Mouse (Mus musculus) heart, embryonic 14.5 days (tissue): Measurements from ENCODE around the gene 1700028J19Rik. TPM values are rescaled to one million over a fixed set of nuclear protein-coding genes. Genes with fewer than 3 reads are reported as not detected.
"Not testable (repeated sequence)": the region's sequence is repeated elsewhere in the genome, so short reads cannot be mapped to it uniquely, and the experiment has no call there.

Experiments
- ATAC-seq: fragments of 200-750 bp; cut with Nextera tagmentation; 2 replicates; pipeline ENCODE4 v1.8.0; 2017; ENCODE audit warnings: low read depth, moderate TSS enrichment; ENCODE audit not compliant: insufficient number of reproducible peaks, insufficient read depth, low FRiP score
- H3K27ac ChIP-seq, 2 experiments: fragments of 200-500 bp in 1 of 2; fragments of 300-500 bp in 1 of 2; sonication (generic) in 1 of 2; replicated peaks in 1 of 2; 2 replicates each; pipeline ENCODE4 v1.5.1; 2012 to 2014; ENCODE audit warnings: low read depth in 2 of 2, low read length in 2 of 2, control low read depth in 1 of 2, mild to moderate bottlenecking in 1 of 2, mixed read lengths in 1 of 2; ENCODE audit not compliant: control insufficient read depth in 1 of 2, insufficient read depth in 1 of 2
- H3K27me3 ChIP-seq: fragments of 300-500 bp; sonication (generic); 2 replicates; pipeline ENCODE4 v1.6.1; 2014; ENCODE audit warnings: mild to moderate bottlenecking, low read length, control low read depth; ENCODE audit not compliant: control insufficient read depth, insufficient read depth
- H3K36me3 ChIP-seq: fragments of 300-500 bp; sonication (generic); 2 replicates; pipeline ENCODE4 v1.6.1; 2014; ENCODE audit warnings: mild to moderate bottlenecking, control low read depth, low read length, mixed read lengths; ENCODE audit not compliant: control insufficient read depth, insufficient read depth
- H3K4me1 ChIP-seq, 2 experiments: fragments of 200-500 bp in 1 of 2; fragments of 300-500 bp in 1 of 2; sonication (generic) in 1 of 2; 2 replicates each; pipeline ENCODE4 v1.6.1; 2012 to 2014; ENCODE audit warnings: low read length in 2 of 2, control low read depth in 1 of 2, mixed read lengths in 1 of 2; ENCODE audit not compliant: control insufficient read depth in 2 of 2, insufficient read depth in 2 of 2
- H3K4me2 ChIP-seq: fragments of 300-500 bp; sonication (generic); 2 replicates; pipeline ENCODE4 v1.6.1; 2014; ENCODE audit warnings: mild to moderate bottlenecking, low read length
- H3K4me3 ChIP-seq, 2 experiments: fragments of 200-500 bp in 1 of 2; fragments of 300-500 bp in 1 of 2; sonication (generic) in 1 of 2; 2 replicates each; pipeline ENCODE4 v1.5.1; 2012 to 2014; ENCODE audit warnings: low read length in 2 of 2, mild to moderate bottlenecking in 2 of 2, control low read depth in 1 of 2, low read depth in 1 of 2, moderate library complexity in 1 of 2; ENCODE audit not compliant: control insufficient read depth in 1 of 2, insufficient read depth in 1 of 2
- H3K9ac ChIP-seq: fragments of 300-500 bp; sonication (generic); 2 replicates; pipeline ENCODE4 v1.6.1; 2014; ENCODE audit warnings: mild to moderate bottlenecking, low read length
- H3K9me3 ChIP-seq: fragments of 300-500 bp; sonication (generic); 2 replicates; pipeline ENCODE4 v1.6.1; 2016; ENCODE audit warnings: low read length, control low read depth; ENCODE audit not compliant: control insufficient read depth
- WGBS: fragments of 180-500 bp; shearing (Covaris S2); extraction: QIAGEN DNeasy Blood & Tissue Kit; methylation state at CpG from one replicate; pipeline ENCODE4 v1.1.7; 2014; 5-methylcytosine and 5-hydroxymethylcytosine counted together
- polyA plus RNA-seq: library from polyadenylated mRNA; unstranded; fragments of >200 nt; fragmentation: Nextera tagmentation; extraction: Ambion mirVana; gene quantifications from 2 replicates; pipeline ENCODE4 v1.2.1, GENCODE M21; 2014

1700028J19Rik gene
- polyA plus RNA-seq, 1 experiment from 2014 or later = 1.1 TPM

DNA sequence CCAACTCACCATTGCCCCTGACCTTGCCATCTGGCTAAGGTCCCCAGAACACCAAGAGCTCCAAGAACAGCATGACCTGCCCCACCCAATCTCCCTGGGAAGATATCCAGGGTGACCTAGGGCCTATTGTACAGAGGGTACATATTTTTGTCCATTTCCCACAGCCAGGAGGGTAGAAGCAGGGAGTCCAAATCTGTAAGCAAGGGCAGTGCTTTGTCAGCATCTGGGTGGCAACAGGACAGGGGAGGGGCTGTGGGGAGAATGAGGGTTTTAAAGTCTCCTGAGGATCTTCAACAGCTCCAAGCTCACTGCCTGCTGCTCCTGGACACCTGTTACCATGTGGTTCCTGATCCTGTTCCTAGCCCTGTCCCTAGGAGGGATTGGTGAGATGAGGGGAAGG is 58.6 kb downstream of the 1700028J19Rik start, which contains the start of gene Klk1b24:
TSS of gene Klk1b24 (plus strand) at position 301 of the 400 bp plus-strand sequence.
- H3K4me1 ChIP-seq, H3K4me3 ChIP-seq, ATAC-seq, H3K27ac ChIP-seq, H3K9ac ChIP-seq, H3K36me3 ChIP-seq, H3K9me3 ChIP-seq, H3K4me2 ChIP-seq, H3K27me3 ChIP-seq: not testable (repeated sequence)

DNA sequence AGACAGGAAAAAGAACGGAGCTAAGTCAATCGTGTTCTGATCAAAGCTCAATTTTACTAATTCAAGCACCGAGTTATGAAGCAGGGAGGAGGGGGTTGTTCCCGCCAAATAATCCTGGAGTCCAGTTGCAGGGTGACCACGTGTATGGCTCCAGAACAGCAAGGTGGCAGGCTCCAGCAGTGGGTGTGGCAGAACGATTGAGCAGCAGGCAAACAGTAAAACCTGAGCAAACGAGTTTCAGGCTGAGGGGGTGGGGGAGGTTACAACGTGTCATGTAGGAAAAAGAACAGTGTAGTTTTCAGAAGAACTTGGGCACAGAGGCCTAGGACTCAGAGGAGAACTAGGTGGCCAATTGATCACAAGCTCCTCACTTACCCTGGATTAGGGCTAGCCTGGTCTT is 60.0 kb downstream of the 1700028J19Rik start:
- WGBS = 62% methylated on average over 8 of the region's 8 CpGs
- not testable (repeated sequence) for H3K4me3 ChIP-seq

More for the DNA sequence above, 60.0 kb downstream of the 1700028J19Rik start:
- H3K9ac ChIP-seq, H3K27ac ChIP-seq, ATAC-seq, H3K9me3 ChIP-seq, H3K36me3 ChIP-seq, H3K4me1 ChIP-seq, H3K4me2 ChIP-seq, H3K27me3 ChIP-seq: not testable (repeated sequence)

Other genes starting within 250 kb of the 1700028J19Rik start
- gene Klk1b26, start 234.5 kb downstream of the 1700028J19Rik start, polyA plus RNA-seq = not detected in 2 replicates
- not detected in 2 replicates for gene Klk1b27, start 194.4 kb downstream of the 1700028J19Rik start, polyA plus RNA-seq
- gene Klk1b21, start 144.4 kb downstream of the 1700028J19Rik start, polyA plus RNA-seq = not detected in 2 replicates
- not detected in 2 replicates for gene Klk1b22, start 134.0 kb downstream of the 1700028J19Rik start, polyA plus RNA-seq
- gene Klk1b16, start 109.9 kb downstream of the 1700028J19Rik start, polyA plus RNA-seq = not detected in 2 replicates
- gene Klk1b24, start 58.5 kb downstream of the 1700028J19Rik start, polyA plus RNA-seq = not detected in 2 replicates
- gene Klk1b3, start 48.5 kb downstream of the 1700028J19Rik start, polyA plus RNA-seq = not detected in 2 replicates
- gene Klk1b4, start 39.3 kb downstream of the 1700028J19Rik start, polyA plus RNA-seq = not detected in 2 replicates
- gene Klk1b5, start 30.8 kb downstream of the 1700028J19Rik start, polyA plus RNA-seq = not detected in 2 replicates
- not detected in 2 replicates for gene Klk1, start 21.3 kb downstream of the 1700028J19Rik start, polyA plus RNA-seq
- not detected in 2 replicates for gene Gm36864, start 10.5 kb downstream of the 1700028J19Rik start, polyA plus RNA-seq
- gene 2410002F23Rik, start within 50 bp of the 1700028J19Rik start, polyA plus RNA-seq = 54.8 and 62.7 TPM in 2 replicates
- not detected in 2 replicates for gene Acp4, start 10.7 kb upstream of the 1700028J19Rik start, polyA plus RNA-seq
- gene Gm15517, start 14.8 kb upstream of the 1700028J19Rik start, polyA plus RNA-seq = not detected in 2 replicates
- 0.81 and 0.85 TPM in 2 replicates for gene Clec11a, start 60.2 kb upstream of the 1700028J19Rik start, polyA plus RNA-seq
- gene Shank1, start 63.6 kb upstream of the 1700028J19Rik start, polyA plus RNA-seq = 0.44 and 0.96 TPM in 2 replicates
- gene Syt3, start 137.4 kb upstream of the 1700028J19Rik start, polyA plus RNA-seq = 0.57 and 0.59 TPM in 2 replicates
- 0.34 and 0.47 TPM in 2 replicates for gene 1700008O03Rik, start 139.1 kb upstream of the 1700028J19Rik start, polyA plus RNA-seq
- gene Lrrc4b, start 182.3 kb upstream of the 1700028J19Rik start, polyA plus RNA-seq = 4.1 and 4.5 TPM in 2 replicates
- gene Aspdh, start 218.7 kb upstream of the 1700028J19Rik start, polyA plus RNA-seq = 0.34 and 1.4 TPM in 2 replicates
- gene Josd2, start 221.3 kb upstream of the 1700028J19Rik start, polyA plus RNA-seq = 128 and 131 TPM in 2 replicates
- gene Emc10, start 249.8 kb upstream of the 1700028J19Rik start, polyA plus RNA-seq = 101 and 114 TPM in 2 replicates
- 8.7 and 9.2 TPM in 2 replicates for gene Fam71e1, start 249.9 kb upstream of the 1700028J19Rik start, polyA plus RNA-seq